Mouse (Mus musculus) NIH3T3 (cell line): Measurements from ENCODE around the gene Prkcg.

ENCODE experiments used
- DNase-seq: peaks from one replicate; pipeline ENCODE4 v3.0.0-alpha.2; 2012; ENCODE audit warnings: low read depth

Gene Prkcg

GRCm38 (mm10) chr7:3290257-3291033, 1.5 kb downstream of the Prkcg start:
- DNase-seq: peak; percentile 99

- DNase-seq: peak; percentile 77
These were observed 2.2 kb downstream of the Prkcg start for GRCm38 (mm10) chr7:3291197-3291596.

GRCm38 (mm10) chr7:3291764-3292163, 2.8 kb downstream of the Prkcg start:
- DNase-seq: peak; percentile 41

GRCm38 (mm10) chr7:3292271-3292670, 3.3 kb downstream of the Prkcg start:
- DNase-seq: peak; percentile 21

- DNase-seq: peak; percentile 94
These were observed 3.8 kb downstream of the Prkcg start for GRCm38 (mm10) chr7:3292791-3293190.

- no peak for DNase-seq
These were observed 5.8 kb downstream of the Prkcg start for GRCm38 (mm10) chr7:3294794-3295193.

GRCm38 (mm10) chr7:3295321-3296110, 6.5 kb downstream of the Prkcg start:
- DNase-seq: no peak

- DNase-seq: no peak
These were observed 7.7 kb downstream of the Prkcg start for GRCm38 (mm10) chr7:3296711-3297110.

- DNase-seq: peak; percentile 72
These were observed 11.1 kb downstream of the Prkcg start for GRCm38 (mm10) chr7:3299941-3300617.

- DNase-seq: no peak
These were observed 12.1 kb downstream of the Prkcg start for GRCm38 (mm10) chr7:3300891-3301627.

GRCm38 (mm10) chr7:3301628-3302555, 12.9 kb downstream of the Prkcg start:
- DNase-seq: no peak

- peak; percentile 56 for DNase-seq
These were observed 13.7 kb downstream of the Prkcg start for GRCm38 (mm10) chr7:3302556-3303275.

- DNase-seq: no peak
These were observed 14.3 kb downstream of the Prkcg start for GRCm38 (mm10) chr7:3303276-3303781.

GRCm38 (mm10) chr7:3303789-3304188, 14.8 kb downstream of the Prkcg start:
- no peak for DNase-seq

- DNase-seq: no peak
These were observed 15.3 kb downstream of the Prkcg start for GRCm38 (mm10) chr7:3304298-3304697.

GRCm38 (mm10) chr7:3306400-3306799, 17.4 kb downstream of the Prkcg start:
- no peak for DNase-seq

GRCm38 (mm10) chr7:3308646-3309045, 19.7 kb downstream of the Prkcg start:
- DNase-seq: no peak

- no peak for DNase-seq
These were observed 21.3 kb downstream of the Prkcg start for GRCm38 (mm10) chr7:3310233-3310632.

GRCm38 (mm10) chr7:3313571-3313970, 24.6 kb downstream of the Prkcg start:
- DNase-seq: no peak

GRCm38 (mm10) chr7:3314121-3314520, 25.1 kb downstream of the Prkcg start:
- DNase-seq: no peak
